ENCODE assay signal across 24 mouse cellular contexts in genomic region chr6:140696192-140696879, GRCm38 (mm10). TPM values are rescaled to one million over a fixed set of nuclear protein-coding genes. Genes with fewer than 3 reads are reported as not detected.
A peak's percentile ranks its signal among the peaks of the same experiment; 100 is the strongest.
DNase-seq lines count a peak whose midpoint lies in the region; ATAC-seq and TF ChIP-seq lines count a peak whose summit lies in the region.
"Had no signal": no experiment of that assay in that cellular context is flagged by ENCODE, and none has a peak within 500 bp of the region (broad histone marks: within the 10 kb centered on the region; RNA-seq: fewer than 3 reads in every experiment).

No protein-coding gene starts in this region.

- no peaks in the 10 kb centered on the region for H3K9me3 ChIP-seq in embryonic facial prominence, embryonic 12.5 days
- H3K9me3 ChIP-seq in embryonic facial prominence, embryonic 10.5 days: no peaks in the 10 kb centered on the region
- H3K9me3 ChIP-seq in embryonic facial prominence, embryonic 15.5 days (replicated peaks): no peaks in the 10 kb centered on the region
- H3K9me3 ChIP-seq in neural tube, embryonic 14.5 days (ENCODE audit: control insufficient read depth, low read length): no peaks in the 10 kb centered on the region
- H3K9me3 ChIP-seq: liver, embryonic 12.5 days; lung, embryonic 15.5 days had no signal

- TF ChIP-seq EP300 in heart, adult 2 months (IDR thresholded peaks at IDR 0.05; ENCODE audit: insufficient read depth, low read depth, low read length): no peak

- peaks cover 6% of the 10 kb centered on the region; the same call in 1 of the 2 replicates for H3K4me1 ChIP-seq in embryonic facial prominence, embryonic 12.5 days
- peaks cover 2% of the 10 kb centered on the region; the same call in 1 of the 2 replicates for H3K4me1 ChIP-seq in embryonic facial prominence, embryonic 10.5 days
- peaks cover 20% of the 10 kb centered on the region; the same call in 1 of the 2 replicates for H3K4me1 ChIP-seq in embryonic facial prominence, embryonic 15.5 days
- peaks cover 7% of the 10 kb centered on the region for H3K4me1 ChIP-seq in neural tube, embryonic 14.5 days (ENCODE audit: control insufficient read depth, insufficient read depth, low read length)
- H3K4me1 ChIP-seq in heart, adult 2 months (ENCODE audit: control insufficient read depth, insufficient read depth, low read length): no peaks in the 10 kb centered on the region
- H3K4me1 ChIP-seq: liver, embryonic 12.5 days had no signal

- no peak for ATAC-seq in embryonic facial prominence, embryonic 12.5 days (ENCODE audit: insufficient number of reproducible peaks, insufficient read depth, low FRiP score, low TSS enrichment)
- 0 out of 2 replicates have a peak, but pooled peaks have one; percentile 31 for ATAC-seq in embryonic facial prominence, embryonic 15.5 days (ENCODE audit: insufficient number of reproducible peaks, low FRiP score, low TSS enrichment, low read depth)
- peak; percentile 64 for ATAC-seq in neural tube, embryonic 14.5 days (ENCODE audit: low read depth)
- ATAC-seq: liver, embryonic 12.5 days had no signal

- H3K4me2 ChIP-seq in embryonic facial prominence, embryonic 12.5 days (replicated peaks): no peak overlapping the region
- no peak overlapping the region for H3K4me2 ChIP-seq in embryonic facial prominence, embryonic 15.5 days (replicated peaks)
- H3K4me2 ChIP-seq in neural tube, embryonic 14.5 days (ENCODE audit: low read depth, low read length): peak overlapping the region; percentile 11; the same call in 1 of the 2 replicates
- H3K4me2 ChIP-seq: liver, embryonic 12.5 days; lung, embryonic 15.5 days had no signal

- H3K79me2 ChIP-seq in heart, adult 2 months (replicated peaks; ENCODE audit: control insufficient read depth, insufficient read depth, low read length): no peaks in the 10 kb centered on the region

- TF ChIP-seq CTCF in heart, adult 2 months (IDR thresholded peaks at IDR 0.05): no peak
- no peak for TF ChIP-seq CTCF in gastrocnemius, adult 2 months (IDR thresholded peaks at IDR 0.05)

- H3K27me3 ChIP-seq in embryonic facial prominence, embryonic 12.5 days: no peaks in the 10 kb centered on the region
- H3K27me3 ChIP-seq in embryonic facial prominence, embryonic 10.5 days (replicated peaks; ENCODE audit: low read depth, poor library complexity, severe bottlenecking): no peaks in the 10 kb centered on the region
- H3K27me3 ChIP-seq in embryonic facial prominence, embryonic 15.5 days: no peaks in the 10 kb centered on the region
- no peaks in the 10 kb centered on the region for H3K27me3 ChIP-seq in neural tube, embryonic 14.5 days (ENCODE audit: control insufficient read depth, insufficient read depth, low read length)
- H3K27me3 ChIP-seq in heart, adult 2 months (ENCODE audit: control insufficient read depth, insufficient read depth, low read length): no peaks in the 10 kb centered on the region
- H3K27me3 ChIP-seq: CH12.LX; liver, embryonic 12.5 days; lung, embryonic 15.5 days had no signal

- 0 out of 2 replicates have a peak overlapping the region, but pooled peaks have one; percentile 25 for H3K27ac ChIP-seq in embryonic facial prominence, embryonic 12.5 days
- no peak overlapping the region for H3K27ac ChIP-seq in embryonic facial prominence, embryonic 10.5 days (replicated peaks)
- H3K27ac ChIP-seq in embryonic facial prominence, embryonic 15.5 days (replicated peaks): peak overlapping the region; percentile 71
- peak overlapping the region; percentile 17; the same call in 1 of the 2 replicates for H3K27ac ChIP-seq in neural tube, embryonic 14.5 days (ENCODE audit: low read depth, low read length)
- no peak overlapping the region for H3K27ac ChIP-seq in heart, adult 2 months
- H3K27ac ChIP-seq in gastrocnemius, adult 2 months: no peak overlapping the region
- H3K27ac ChIP-seq: liver, embryonic 12.5 days; lung, embryonic 15.5 days had no signal

- TF ChIP-seq POLR2A in heart, adult 2 months (IDR thresholded peaks at IDR 0.05; ENCODE audit: insufficient read depth, low read depth, low read length): no peak

- 60% methylated on average over 12 of the region's 12 CpGs for whole genome bisulfite sequencing in embryonic facial prominence, embryonic 12.5 days
- WGBS in embryonic facial prominence, embryonic 10.5 days: 81% methylated on average over 12 of the region's 12 CpGs
- 36% methylated on average over 12 of the region's 12 CpGs for WGBS in embryonic facial prominence, embryonic 15.5 days
- 18% methylated on average over 12 of the region's 12 CpGs for WGBS in neural tube, embryonic 14.5 days
- WGBS in heart, adult 2 months: 65% methylated on average over 12 of the region's 12 CpGs

- no peak overlapping the region for H3K9ac ChIP-seq in embryonic facial prominence, embryonic 12.5 days
- H3K9ac ChIP-seq in embryonic facial prominence, embryonic 15.5 days: no peak overlapping the region
- H3K9ac ChIP-seq in neural tube, embryonic 14.5 days (replicated peaks; ENCODE audit: low read depth, low read length): no peak overlapping the region
- H3K9ac ChIP-seq in heart, adult 2 months (ENCODE audit: low read depth, low read length): no peak overlapping the region
- H3K9ac ChIP-seq: liver, embryonic 12.5 days; lung, embryonic 15.5 days had no signal

- DNase-seq in embryonic facial prominence, embryonic 10.5 days (ENCODE audit: low spot score): no peak
- peak; percentile 12 to 56 for DNase-seq in layer of hippocampus, adult 18-20 months (ENCODE audit: low spot score in 2 of 2)
- no peak for DNase-seq in layer of hippocampus, postnatal 25 days (ENCODE audit: extremely low spot score in 1 of 2, low spot score in 1 of 2)
- no peak for DNase-seq in heart, adult 2 months
- DNase-seq in gastrocnemius, adult 2 months: no peak
- DNase-seq: adrenal gland, postnatal 36 days; cerebellum, postnatal 36 days; kidney, adult 2 months; kidney, postnatal 36 days; retina, postnatal 1 day had no signal

- intact Hi-C loops in heart, adult 2 months (cut with DNase I): no loop called here
- intact Hi-C loops in gastrocnemius, adult 2 months (cut with DNase I): no loop called here

- no peak overlapping the region for H3K4me3 ChIP-seq in embryonic facial prominence, embryonic 12.5 days
- H3K4me3 ChIP-seq in embryonic facial prominence, embryonic 10.5 days: no peak overlapping the region
- no peak overlapping the region for H3K4me3 ChIP-seq in embryonic facial prominence, embryonic 15.5 days (replicated peaks)
- H3K4me3 ChIP-seq in neural tube, embryonic 14.5 days (ENCODE audit: low read depth, low read length): no peak overlapping the region
- no peak overlapping the region for H3K4me3 ChIP-seq in heart, adult 2 months
- no peak overlapping the region for H3K4me3 ChIP-seq in gastrocnemius, adult 2 months
- H3K4me3 ChIP-seq: liver, embryonic 12.5 days; lung, embryonic 15.5 days had no signal

- H3K36me3 ChIP-seq in embryonic facial prominence, embryonic 12.5 days: no peaks in the 10 kb centered on the region
- H3K36me3 ChIP-seq in embryonic facial prominence, embryonic 10.5 days (replicated peaks): no peaks in the 10 kb centered on the region
- no peaks in the 10 kb centered on the region for H3K36me3 ChIP-seq in embryonic facial prominence, embryonic 15.5 days
- H3K36me3 ChIP-seq in neural tube, embryonic 14.5 days (ENCODE audit: control insufficient read depth, insufficient read depth, low read length): no peaks in the 10 kb centered on the region
- H3K36me3 ChIP-seq in heart, adult 2 months (ENCODE audit: control insufficient read depth, insufficient read depth, low read length): no peaks in the 10 kb centered on the region
- H3K36me3 ChIP-seq: liver, embryonic 12.5 days; lung, embryonic 15.5 days had no signal

RNA-seq across cellular contexts. Expression of gene Gm11077, which starts 32.7 kb away (rescaled TPM):
- not detected in 2 replicates for polyA plus RNA-seq in embryonic facial prominence, embryonic 12.5 days (2016; fragmentation: Nextera tagmentation; extraction: Ambion mirVana)
- polyA plus RNA-seq in embryonic facial prominence, embryonic 10.5 days (2016; fragmentation: Nextera tagmentation; extraction: Ambion mirVana): not detected in 2 replicates
- total RNA-seq in layer of hippocampus, adult 18-20 months (2021): not detected
- not detected for total RNA-seq in layer of hippocampus, postnatal 25 days (2021)
- polyA plus RNA-seq in embryonic facial prominence, embryonic 15.5 days (2015; fragmentation: Nextera tagmentation; extraction: Ambion mirVana): not detected in 2 replicates
- not detected in 2 replicates for polyA plus RNA-seq in neural tube, embryonic 14.5 days (2014; fragmentation: Nextera tagmentation; extraction: Ambion mirVana)
- total RNA-seq in heart, adult 2 months (2021): not detected
- polyA plus RNA-seq in heart, adult 2 months (2012; rRNA removed): not detected in 2 replicates
- not detected for total RNA-seq in gastrocnemius, adult 2 months (2021)
- total RNA-seq: adrenal gland, postnatal 36 days; CH12.LX; gastrocnemius, postnatal 4 days; hematopoietic stem cell, adult 5-6 weeks; megakaryocyte progenitor cell, adult 5-6 weeks; midbrain, postnatal 0 days; neutrophil, adult 5-6 weeks had no signal
- polyA plus RNA-seq: heart, embryonic 14.5 days; kidney, adult 2 months; liver, embryonic 12.5 days; lung, embryonic 15.5 days; midbrain, postnatal 0 days; small intestine, adult 2 months; thymus, postnatal 0 days had no signal

Comparison
In these comparisons a context has a peak if more than half of its experiments do, and no peak if none do; other contexts are left out.
1. H3K27ac ChIP-seq: peak in embryonic facial prominence, embryonic 12.5 days (single experiment), embryonic facial prominence, embryonic 15.5 days (single experiment) and neural tube, embryonic 14.5 days (single experiment); none in embryonic facial prominence, embryonic 10.5 days (single experiment), heart, adult 2 months (single experiment) and gastrocnemius, adult 2 months (single experiment).
2. DNase-seq: peak in layer of hippocampus, adult 18-20 months (2 of 2); none in embryonic facial prominence, embryonic 10.5 days (single experiment), layer of hippocampus, postnatal 25 days (0 of 2), heart, adult 2 months (0 of 2) and gastrocnemius, adult 2 months (single experiment).